In the genomic region with DNA sequence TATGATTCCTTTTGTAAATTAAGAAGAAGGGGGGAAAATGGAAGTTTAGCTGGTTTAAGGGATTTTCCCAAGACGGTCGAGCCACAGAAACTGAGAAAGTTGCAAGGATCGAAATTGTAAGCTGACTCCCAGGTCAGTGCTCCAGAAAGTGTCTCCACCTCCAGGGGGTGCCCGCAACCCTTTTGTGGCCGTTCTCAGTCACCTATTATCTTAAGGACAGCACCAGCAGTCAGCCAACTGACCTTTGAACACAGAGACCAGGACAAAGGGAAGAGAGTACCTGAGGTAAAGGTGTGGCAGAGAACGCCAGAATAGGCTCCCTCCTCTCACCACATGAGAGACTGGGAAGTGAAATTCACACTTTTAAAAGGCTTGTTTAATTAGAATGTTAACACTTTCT, we compare ENCODE assay signal across 23 mouse cellular contexts. TPM values are rescaled to one million over a fixed set of nuclear protein-coding genes. Genes with fewer than 3 reads are reported as not detected.
DNase-seq lines count a peak whose midpoint lies in the region; ATAC-seq lines count a peak whose summit lies in the region.
"Had no signal": no experiment of that assay in that cellular context is flagged by ENCODE, and none has a peak within 500 bp of the region (broad histone marks: within the 10 kb centered on the region; RNA-seq: fewer than 3 reads in every experiment).

No protein-coding gene starts in this region.

- peaks cover 6% of the 10 kb centered on the region; the same call in 1 of the 2 replicates for H3K27me3 ChIP-seq in kidney, embryonic 15.5 days
- no peaks in the 10 kb centered on the region for H3K27me3 ChIP-seq in intestine, embryonic 16.5 days (replicated peaks; ENCODE audit: control insufficient read depth, insufficient read depth, low read length)
- H3K27me3 ChIP-seq in hindbrain, embryonic 11.5 days (ENCODE audit: control insufficient read depth, insufficient read depth, low read length) = no peaks in the 10 kb centered on the region

- no peaks in the 10 kb centered on the region for H3K36me3 ChIP-seq in kidney, embryonic 15.5 days
- no peaks in the 10 kb centered on the region for H3K36me3 ChIP-seq in intestine, embryonic 16.5 days (ENCODE audit: control insufficient read depth, insufficient read depth, low read length)
- no peaks in the 10 kb centered on the region for H3K36me3 ChIP-seq in hindbrain, embryonic 11.5 days (ENCODE audit: control insufficient read depth, insufficient read depth, low read length)
- H3K36me3 ChIP-seq: heart, embryonic 12.5 days had no signal

- DNase-seq in kidney, adult 18-20 months = peak; percentile 40
- DNase-seq in ES-CJ7 (ENCODE audit: low read depth, low spot score) = peak; percentile 3
- peak; percentile 48 to 57 for DNase-seq in kidney, postnatal 25 days
- no peak for DNase-seq in adrenal gland, adult 18-20 months (ENCODE audit: low spot score in 2 of 2)
- DNase-seq in spleen, adult 12 weeks (ENCODE audit: low spot score) = no peak
- DNase-seq in hindbrain, embryonic 11.5 days (ENCODE audit: low spot score) = no peak
- DNase-seq: adrenal gland, adult 8-10 months; B cell, adult 2 months; embryo, embryonic 11 days; heart, adult 11 months; heart, postnatal 14 days; lung, adult 2 months; retina, postnatal 1 day; thymus, postnatal 36 days had no signal

- no peaks in the 10 kb centered on the region for H3K9me3 ChIP-seq in kidney, embryonic 15.5 days (replicated peaks)
- H3K9me3 ChIP-seq in intestine, embryonic 16.5 days (ENCODE audit: control insufficient read depth, low read length) = no peaks in the 10 kb centered on the region
- no peaks in the 10 kb centered on the region for H3K9me3 ChIP-seq in hindbrain, embryonic 11.5 days (ENCODE audit: control insufficient read depth, low read length)
- H3K9me3 ChIP-seq: heart, embryonic 12.5 days had no signal

- H3K27ac ChIP-seq in kidney, embryonic 15.5 days = no peak overlapping the region
- H3K27ac ChIP-seq in intestine, embryonic 16.5 days (ENCODE audit: low read length) = no peak overlapping the region
- no peak overlapping the region for H3K27ac ChIP-seq in hindbrain, embryonic 11.5 days (ENCODE audit: low read depth, low read length)
- H3K27ac ChIP-seq: hindbrain, embryonic 14.5 days had no signal

- WGBS in kidney, embryonic 15.5 days = 8% methylated on average over 6 of the region's 6 CpGs
- 20% methylated on average over 6 of the region's 6 CpGs for WGBS in intestine, embryonic 16.5 days
- WGBS in hindbrain, embryonic 11.5 days = 6% methylated on average over 6 of the region's 6 CpGs

- no peak overlapping the region for H3K4me3 ChIP-seq in kidney, embryonic 15.5 days (replicated peaks)
- no peak overlapping the region for H3K4me3 ChIP-seq in intestine, embryonic 16.5 days (ENCODE audit: low read length)
- no peak overlapping the region for H3K4me3 ChIP-seq in hindbrain, embryonic 11.5 days (ENCODE audit: low read depth, low read length)
- H3K4me3 ChIP-seq: heart, embryonic 12.5 days had no signal

- H3K4me2 ChIP-seq in kidney, embryonic 15.5 days = no peak overlapping the region
- no peak overlapping the region for H3K4me2 ChIP-seq in intestine, embryonic 16.5 days (ENCODE audit: low read depth, low read length)
- H3K4me2 ChIP-seq in hindbrain, embryonic 11.5 days (replicated peaks; ENCODE audit: low read depth, low read length) = no peak overlapping the region
- H3K4me2 ChIP-seq: heart, embryonic 12.5 days; hindbrain, embryonic 14.5 days; liver, embryonic 11.5 days; midbrain, embryonic 11.5 days had no signal

- no peaks in the 10 kb centered on the region for H3K4me1 ChIP-seq in kidney, embryonic 15.5 days
- no peaks in the 10 kb centered on the region for H3K4me1 ChIP-seq in intestine, embryonic 16.5 days (ENCODE audit: control insufficient read depth, insufficient read depth, low read length)
- no peaks in the 10 kb centered on the region for H3K4me1 ChIP-seq in hindbrain, embryonic 11.5 days (replicated peaks; ENCODE audit: control insufficient read depth, insufficient read depth, low read length)

- no peak for ATAC-seq in kidney, embryonic 15.5 days (replicated peaks; ENCODE audit: low FRiP score)
- peak; percentile 97 for ATAC-seq in intestine, embryonic 16.5 days
- ATAC-seq in hindbrain, embryonic 11.5 days (ENCODE audit: low FRiP score) = no peak

- H3K9ac ChIP-seq in kidney, embryonic 15.5 days = no peak overlapping the region
- H3K9ac ChIP-seq in intestine, embryonic 16.5 days (ENCODE audit: low read depth, low read length) = no peak overlapping the region
- H3K9ac ChIP-seq in hindbrain, embryonic 11.5 days (ENCODE audit: low read depth, low read length) = no peak overlapping the region
- H3K9ac ChIP-seq: heart, embryonic 12.5 days; hindbrain, embryonic 14.5 days had no signal

RNA-seq across cellular contexts. Expression of a gene that starts 33.0 kb away (rescaled TPM):
- polyA plus RNA-seq in kidney, embryonic 15.5 days (2015; fragmentation: Nextera tagmentation; extraction: Ambion mirVana) = 6.2 and 9.8 TPM in 2 replicates
- polyA plus RNA-seq in intestine, embryonic 16.5 days (2015; fragmentation: Nextera tagmentation; extraction: Ambion mirVana) = 28.1 and 29.0 TPM in 2 replicates
- total RNA-seq in adrenal gland, adult 18-20 months (2021) = under 1 TPM in 1 of 2 experiments, not detected in 1; 0.35 TPM
- 2.9 and 4.9 TPM in 2 replicates for polyA plus RNA-seq in hindbrain, embryonic 11.5 days (2014; fragmentation: Nextera tagmentation; extraction: Ambion mirVana)
- total RNA-seq: layer of hippocampus, adult 18-20 months; layer of hippocampus, postnatal 25 days; left cerebral cortex, postnatal 36 days had no signal

Comparison
In these comparisons a context has a peak if more than half of its experiments do, and no peak if none do; other contexts are left out.
1. DNase-seq: peak in kidney, adult 18-20 months (single experiment), ES-CJ7 (single experiment) and kidney, postnatal 25 days (2 of 2); none in adrenal gland, adult 18-20 months (0 of 2), spleen, adult 12 weeks (single experiment) and hindbrain, embryonic 11.5 days (single experiment).